Mouse (Mus musculus) MEL (cell line): ENCODE measurements around the gene Bach2.

Source experiments
- CTCF ChIP-seq, 3 experiments: IDR thresholded peaks in 2 of 3; conservative IDR thresholded peaks in 1 of 3; 2 replicates each; pipeline ENCODE4 v1.5.1; 2011 to 2012; ENCODE audit warnings: low read length in 3 of 3, low read depth in 2 of 3, mild to moderate bottlenecking in 2 of 3, improper control_type of control experiment in 1 of 3, inconsistent platforms in 1 of 3, mixed read lengths in 1 of 3, moderate library complexity in 1 of 3; ENCODE audit not compliant: control insufficient read depth in 1 of 3, insufficient read depth in 1 of 3, poor library complexity in 1 of 3, severe bottlenecking in 1 of 3
- HCFC1 ChIP-seq: IDR thresholded peaks from 2 replicates; pipeline ENCODE4 v1.6.1; 2012; ENCODE audit warnings: low read depth, mild to moderate bottlenecking, inconsistent platforms, low read length, improper control_type of control experiment, moderate library complexity
- KAT2A ChIP-seq: conservative IDR thresholded peaks from 2 replicates; pipeline ENCODE4 v1.6.1; 2012; ENCODE audit warnings: low read depth, low read length, improper control_type of control experiment, inconsistent platforms
- MAZ ChIP-seq: IDR thresholded peaks from 2 replicates; pipeline ENCODE4 v1.6.1; 2012; ENCODE audit warnings: low read depth, mild to moderate bottlenecking, inconsistent platforms, low read length, improper control_type of control experiment
- NRF1 ChIP-seq: IDR thresholded peaks from 2 replicates; pipeline ENCODE4 v1.6.1; 2014; ENCODE audit warnings: low read depth, mild to moderate bottlenecking, inconsistent platforms, low read length, improper control_type of control experiment, moderate library complexity; ENCODE audit not compliant: poor library complexity, insufficient read depth, severe bottlenecking
- POLR2A ChIP-seq, 2 experiments: IDR thresholded peaks; 2 replicates each; pipeline ENCODE4 v1.6.1; 2011 to 2012; ENCODE audit warnings: low read length in 2 of 2, mild to moderate bottlenecking in 2 of 2, control low read depth in 1 of 2, improper control_type of control experiment in 1 of 2, low read depth in 1 of 2, moderate library complexity in 1 of 2; ENCODE audit not compliant: control insufficient read depth in 1 of 2, insufficient read depth in 1 of 2, poor library complexity in 1 of 2
- RAD21 ChIP-seq: IDR thresholded peaks from 2 replicates; pipeline ENCODE4 v1.6.1; 2011; ENCODE audit warnings: mild to moderate bottlenecking, low read depth, low read length, improper control_type of control experiment
- RCOR1 ChIP-seq: IDR thresholded peaks from 2 replicates; pipeline ENCODE4 v1.6.1; 2012; ENCODE audit warnings: low read depth, mild to moderate bottlenecking, inconsistent platforms, low read length, improper control_type of control experiment
- SIN3A ChIP-seq: IDR thresholded peaks from 2 replicates; pipeline ENCODE4 v1.6.1; 2012; ENCODE audit warnings: low read length, improper control_type of control experiment, inconsistent platforms
- TCF12 ChIP-seq: IDR thresholded peaks from 2 replicates; pipeline ENCODE4 v1.6.1; 2014; ENCODE audit warnings: low read depth, mild to moderate bottlenecking, inconsistent platforms, low read length, improper control_type of control experiment, moderate library complexity

- TF ChIP-seq MAZ = no peak
- no peak for TF ChIP-seq CTCF (IDR thresholded peaks at IDR 0.05 in 2 of 3, conservative IDR thresholded peaks at IDR 0.05 in 1 of 3; ENCODE audit: control insufficient read depth in 1 of 3, insufficient read depth in 1 of 3, low read depth in 2 of 3, low read length in 3 of 3, poor library complexity in 1 of 3, severe bottlenecking in 1 of 3)
- peak; percentile 30; the same call in 1 of the 2 replicates for TF ChIP-seq RCOR1
- no peak for TF ChIP-seq POLR2A (IDR thresholded peaks at IDR 0.05; ENCODE audit: control insufficient read depth in 1 of 2, insufficient read depth in 1 of 2, low read depth in 1 of 2, low read length in 2 of 2, poor library complexity in 1 of 2)
- no peak for TF ChIP-seq KAT2A
- TF ChIP-seq NRF1 = no peak
- no peak for TF ChIP-seq HCFC1
- no peak for TF ChIP-seq SIN3A
- TF ChIP-seq TCF12 = peak; percentile 31; the same call in 1 of the 2 replicates
- TF ChIP-seq RAD21 = no peak
These were observed 149.1 kb downstream of the Bach2 start for GRCm38 (mm10) chr4:32387479-32388240.
